Mouse (Mus musculus) liver, embryonic 14.5 days (tissue): ENCODE data around the gene Fut2.

Source experiments
- CTCF ChIP-seq: IDR thresholded peaks from 2 replicates; pipeline ENCODE4 v1.5.1; 2016; ENCODE audit warnings: antibody characterized with exemption, low read depth, control low read depth
- EP300 ChIP-seq: IDR thresholded peaks from 2 replicates; pipeline ENCODE4 v1.6.1; 2016; ENCODE audit warnings: antibody characterized with exemption, low read depth

GRCm38 (mm10) chr7:45711316-45712021 lies 45.3 kb upstream of the Fut2 start:
- no peak for TF ChIP-seq CTCF
- no peak for TF ChIP-seq EP300
